8 mouse cellular contexts compared by ENCODE assay signal in the genomic region with DNA sequence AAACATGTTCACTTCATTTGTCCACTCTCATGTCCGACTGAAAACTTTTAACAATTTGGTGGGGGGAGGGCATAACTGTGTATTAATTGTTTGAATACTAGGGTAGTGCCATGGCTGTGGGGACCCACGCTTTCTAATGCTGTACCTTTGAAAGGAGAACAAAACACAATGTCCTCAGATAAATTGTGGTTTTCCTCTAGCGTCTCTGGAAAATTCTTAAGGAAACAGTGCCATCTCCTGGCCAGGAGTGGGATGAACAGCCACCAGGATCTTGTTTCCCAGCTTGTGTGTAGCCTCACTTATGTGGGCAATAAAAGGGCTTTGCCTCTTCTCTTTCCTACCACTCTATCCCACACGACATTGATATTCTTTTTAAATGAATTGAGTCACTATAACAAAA. TPM values are rescaled to one million over a fixed set of nuclear protein-coding genes. Genes with fewer than 3 reads are reported as not detected.
DNase-seq lines count a peak whose midpoint lies in the region; ATAC-seq and TF ChIP-seq lines count a peak whose summit lies in the region.

No protein-coding gene starts in this region.

- H3K4me2 ChIP-seq in liver, embryonic 12.5 days, result no peak overlapping the region
- H3K4me2 ChIP-seq in stomach, postnatal 0 days (replicated peaks; ENCODE audit: low read depth), result no peak overlapping the region

- no peak overlapping the region for H3K9ac ChIP-seq in liver, embryonic 12.5 days
- no peak overlapping the region for H3K9ac ChIP-seq in stomach, postnatal 0 days (ENCODE audit: low read length)

- H3K27ac ChIP-seq in liver, embryonic 12.5 days, result no peak overlapping the region
- no peak overlapping the region for H3K27ac ChIP-seq in limb, embryonic 10.5 days
- no peak overlapping the region for H3K27ac ChIP-seq in stomach, postnatal 0 days (replicated peaks)

- peak; percentile 50 for DNase-seq in liver
- DNase-seq in cerebellum, postnatal 10 days, result peak; percentile 82 to 88
- DNase-seq in frontal cortex, postnatal 25 days (ENCODE audit: low spot score in 2 of 2), result peak; percentile 80 to 81
- peak; percentile 86 for DNase-seq in hindlimb bud, embryonic 11.5 days (ENCODE audit: extremely low spot score, low read depth, low spot score)
- DNase-seq in limb, embryonic 10.5 days (ENCODE audit: low spot score), result peak; percentile 79
- peak; percentile 56 for DNase-seq in naive thymus-derived CD4-positive, alpha-beta T cell, adult 2 months (ENCODE audit: low read depth)
- DNase-seq in stomach, postnatal 0 days (ENCODE audit: low spot score), result peak; percentile 77

- peak; percentile 92 for TF ChIP-seq CTCF in stomach, postnatal 0 days (IDR thresholded peaks at IDR 0.05; ENCODE audit: low read depth)

- H3K27me3 ChIP-seq in liver, embryonic 12.5 days (replicated peaks), result peaks cover 8% of the 10 kb centered on the region; the same call in 1 of the 2 replicates
- peaks cover 21% of the 10 kb centered on the region; the same call in 1 of the 2 replicates for H3K27me3 ChIP-seq in limb, embryonic 10.5 days (ENCODE audit: low read depth, poor library complexity, severe bottlenecking)
- H3K27me3 ChIP-seq in stomach, postnatal 0 days (ENCODE audit: control insufficient read depth, insufficient read depth, low read length), result no peaks in the 10 kb centered on the region

- no peak for TF ChIP-seq EP300 in stomach, postnatal 0 days (optimal IDR thresholded peaks at IDR 0.05)

- H3K4me3 ChIP-seq in liver, embryonic 12.5 days, result no peak overlapping the region
- no peak overlapping the region for H3K4me3 ChIP-seq in limb, embryonic 10.5 days
- no peak overlapping the region for H3K4me3 ChIP-seq in stomach, postnatal 0 days (ENCODE audit: low read depth, low read length)

- no peaks in the 10 kb centered on the region for H3K4me1 ChIP-seq in liver, embryonic 12.5 days
- H3K4me1 ChIP-seq in limb, embryonic 10.5 days, result no peaks in the 10 kb centered on the region
- no peaks in the 10 kb centered on the region for H3K4me1 ChIP-seq in stomach, postnatal 0 days (replicated peaks; ENCODE audit: control insufficient read depth, insufficient read depth)

- 13% methylated on average over 4 of the region's 4 CpGs for WGBS in liver, embryonic 12.5 days (ENCODE audit: insufficient replicate concordance)
- WGBS in limb, embryonic 10.5 days, result 18% methylated on average over 4 of the region's 4 CpGs
- 7% methylated on average over 4 of the region's 4 CpGs for WGBS in stomach, postnatal 0 days

- no peaks in the 10 kb centered on the region for H3K36me3 ChIP-seq in liver, embryonic 12.5 days
- no peaks in the 10 kb centered on the region for H3K36me3 ChIP-seq in limb, embryonic 10.5 days
- no peaks in the 10 kb centered on the region for H3K36me3 ChIP-seq in stomach, postnatal 0 days (ENCODE audit: control insufficient read depth, insufficient read depth, low read length)

- ATAC-seq in liver, embryonic 12.5 days, result no peak
- no peak for ATAC-seq in stomach, postnatal 0 days (ENCODE audit: low FRiP score, low TSS enrichment)

- H3K9me3 ChIP-seq in liver, embryonic 12.5 days (replicated peaks), result no peaks in the 10 kb centered on the region
- H3K9me3 ChIP-seq in limb, embryonic 10.5 days (replicated peaks), result no peaks in the 10 kb centered on the region
- H3K9me3 ChIP-seq in stomach, postnatal 0 days (ENCODE audit: control insufficient read depth, low read length), result no peaks in the 10 kb centered on the region

RNA-seq across cellular contexts. Expression of gene Zfp169, which starts 49.1 kb away (rescaled TPM):
- 1.6 and 2.5 TPM in 2 replicates for polyA plus RNA-seq in liver, embryonic 12.5 days (2016; fragmentation: Nextera tagmentation; extraction: Ambion mirVana)
- 3.3 and 5.1 TPM in 2 replicates for polyA plus RNA-seq in limb, embryonic 10.5 days (2016; fragmentation: Nextera tagmentation; extraction: Ambion mirVana)
- polyA plus RNA-seq in stomach, postnatal 0 days (2015; fragmentation: Nextera tagmentation; extraction: Ambion mirVana), result 1.3 and 1.9 TPM in 2 replicates

RNA-seq across cellular contexts. Expression of gene A830005F24Rik, which starts 49.2 kb away (rescaled TPM):
- polyA plus RNA-seq in liver, embryonic 12.5 days (2016; fragmentation: Nextera tagmentation; extraction: Ambion mirVana), result 0.32 and 0.35 TPM in 2 replicates
- polyA plus RNA-seq in limb, embryonic 10.5 days (2016; fragmentation: Nextera tagmentation; extraction: Ambion mirVana), result 2.4 TPM in 2 replicates
- 0.36 and 0.56 TPM in 2 replicates for polyA plus RNA-seq in stomach, postnatal 0 days (2015; fragmentation: Nextera tagmentation; extraction: Ambion mirVana)
